Mouse (Mus musculus): ENCODE measurements around the gene Flywch1.

Gene Flywch1

DNA sequence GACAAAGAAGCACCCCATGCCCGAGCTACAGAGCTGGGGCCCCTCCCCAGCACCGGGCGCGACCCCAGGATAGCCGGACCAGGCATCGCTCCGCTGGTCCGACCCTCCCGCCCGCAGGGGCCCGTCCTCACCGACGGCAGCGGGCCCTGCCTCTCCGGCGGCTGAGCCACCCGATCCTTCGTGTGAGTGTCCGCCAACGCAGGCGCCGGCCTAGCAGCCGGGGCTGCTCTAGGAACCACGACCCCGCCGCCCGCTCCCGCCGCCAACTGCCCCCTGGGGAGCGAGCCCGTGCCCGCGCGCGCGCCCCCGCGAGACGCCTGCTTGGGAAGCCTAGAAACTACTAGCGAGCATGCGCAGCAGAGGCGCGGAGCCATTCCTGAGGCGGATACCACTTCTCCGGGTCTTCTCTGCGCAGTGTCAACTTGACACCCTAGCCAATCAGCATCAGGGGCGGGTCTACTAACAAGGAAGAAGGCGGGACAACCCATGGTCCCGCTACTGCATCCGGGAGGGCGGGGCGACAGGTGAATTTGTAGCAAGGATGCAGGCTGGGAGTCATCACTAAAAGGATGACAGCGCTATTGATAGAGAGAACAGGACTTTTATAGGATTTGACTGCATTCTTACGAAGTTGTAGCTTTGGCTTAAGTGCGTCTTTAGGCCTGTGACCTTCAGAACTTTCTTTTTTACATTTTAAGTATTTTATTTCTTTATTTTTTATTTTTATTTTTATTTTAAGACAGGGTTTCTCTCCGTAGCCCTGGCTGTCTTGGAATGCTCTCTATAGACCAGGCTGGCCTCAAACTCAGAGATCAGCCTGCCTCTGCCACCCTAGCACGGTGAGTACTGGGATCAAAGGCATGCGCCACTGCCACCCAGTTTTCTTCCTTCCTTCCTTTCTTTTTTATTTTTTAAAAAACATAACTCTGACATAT lies at the start of gene Flywch1:
Gene Flywch1, minus strand, starts transcription at position 319 of the 935 bp plus-strand sequence.
- DNase-seq (ENCODE audit: low spot score in 2 of 2), result peak; percentile 96 to 98

DNA sequence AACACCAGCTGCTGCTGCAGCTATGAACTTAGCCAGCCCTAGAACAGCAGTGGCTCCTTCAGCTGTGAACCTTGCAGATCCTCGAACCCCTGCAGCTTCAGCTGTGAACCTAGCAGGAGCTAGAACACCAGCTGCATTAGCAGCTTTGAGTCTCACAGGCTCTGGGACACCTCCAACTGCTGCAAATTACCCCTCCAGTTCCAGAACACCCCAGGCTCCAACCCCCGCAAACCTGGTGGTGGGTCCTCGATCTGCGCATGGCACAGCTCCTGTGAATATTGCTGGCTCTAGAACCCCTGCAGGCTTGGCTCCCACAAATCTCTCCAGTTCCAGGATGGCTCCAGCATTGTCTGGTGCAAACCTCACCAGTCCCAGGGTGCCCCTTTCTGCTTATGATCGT lies 49.3 kb upstream of the Flywch1 start:
- no peak for DNase-seq (ENCODE audit: low spot score in 2 of 2)

DNA sequence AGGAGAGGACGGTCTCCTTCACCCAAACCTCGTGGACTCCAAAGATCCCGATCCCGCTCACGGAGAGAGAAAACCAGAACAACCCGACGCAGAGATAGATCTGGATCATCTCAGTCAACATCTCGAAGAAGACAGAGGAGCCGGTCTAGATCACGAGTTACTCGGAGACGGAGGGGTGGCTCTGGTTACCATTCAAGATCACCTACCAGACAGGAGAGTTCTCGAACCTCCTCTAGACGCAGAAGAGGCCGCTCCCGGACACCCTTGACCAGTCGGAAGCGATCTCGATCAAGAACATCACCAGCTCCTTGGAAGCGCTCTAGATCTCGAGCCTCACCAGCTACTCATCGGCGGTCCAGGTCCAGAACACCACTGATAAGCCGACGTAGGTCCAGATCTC lies 47.8 kb upstream of the Flywch1 start:
- DNase-seq (ENCODE audit: low spot score in 2 of 2), result no peak

DNA sequence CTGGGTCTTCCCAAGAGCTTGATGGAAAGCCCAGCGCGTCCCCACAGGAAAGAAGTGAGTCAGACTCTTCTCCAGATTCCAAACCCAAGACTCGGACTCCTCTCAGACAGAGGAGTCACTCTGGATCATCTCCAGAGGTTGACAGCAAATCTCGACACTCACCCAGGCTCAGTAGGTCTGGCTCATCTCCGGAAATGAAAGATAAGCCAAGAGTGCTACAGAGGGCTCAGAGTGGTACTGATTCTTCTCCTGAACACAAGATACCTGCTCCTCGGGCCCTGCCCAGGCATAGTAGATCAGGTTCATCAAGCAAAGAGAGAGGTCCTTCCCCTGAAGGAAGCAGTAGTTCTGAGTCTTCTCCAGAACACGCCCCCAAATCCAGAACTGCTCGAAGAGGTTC lies 47.2 kb upstream of the Flywch1 start:
- DNase-seq (ENCODE audit: low spot score in 2 of 2), result no peak

DNA sequence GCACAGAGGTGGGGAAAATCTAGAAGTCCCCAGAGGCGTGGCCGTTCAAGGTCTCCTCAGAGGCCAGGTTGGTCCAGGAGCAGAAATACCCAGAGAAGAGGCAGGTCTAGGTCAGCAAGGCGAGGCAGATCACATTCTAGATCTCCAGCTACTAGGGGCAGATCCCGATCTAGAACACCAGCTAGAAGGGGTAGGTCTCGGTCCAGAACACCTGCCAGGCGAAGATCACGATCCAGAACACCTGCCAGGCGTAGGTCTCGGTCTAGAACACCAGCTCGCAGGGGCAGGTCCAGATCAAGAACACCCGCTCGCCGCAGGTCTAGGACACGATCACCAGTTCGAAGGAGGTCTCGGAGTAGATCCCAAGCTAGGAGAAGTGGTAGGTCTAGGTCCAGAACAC lies 44.2 kb upstream of the Flywch1 start:
- no peak for DNase-seq (ENCODE audit: low spot score in 2 of 2)

DNA sequence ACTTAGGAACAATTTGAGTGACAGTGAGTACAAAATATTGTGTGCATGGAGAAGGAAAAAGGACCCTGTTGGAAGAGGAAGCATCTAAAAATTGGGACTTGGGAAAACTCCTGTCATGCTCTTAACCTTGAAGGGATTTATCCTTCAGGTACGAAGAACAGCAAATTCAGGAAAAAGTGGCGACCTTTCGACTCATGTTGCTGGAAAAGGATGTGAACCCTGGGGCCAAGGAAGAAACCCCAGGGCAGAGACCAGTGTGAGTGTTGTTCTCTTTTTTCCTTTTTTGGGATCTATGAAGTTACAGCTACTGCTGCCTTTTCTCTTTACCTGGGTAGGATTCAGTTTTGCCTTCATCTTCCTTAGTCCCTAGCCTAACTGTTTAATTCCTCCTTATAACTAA lies 36.5 kb upstream of the Flywch1 start:
- no peak for DNase-seq (ENCODE audit: low spot score in 2 of 2)

DNA sequence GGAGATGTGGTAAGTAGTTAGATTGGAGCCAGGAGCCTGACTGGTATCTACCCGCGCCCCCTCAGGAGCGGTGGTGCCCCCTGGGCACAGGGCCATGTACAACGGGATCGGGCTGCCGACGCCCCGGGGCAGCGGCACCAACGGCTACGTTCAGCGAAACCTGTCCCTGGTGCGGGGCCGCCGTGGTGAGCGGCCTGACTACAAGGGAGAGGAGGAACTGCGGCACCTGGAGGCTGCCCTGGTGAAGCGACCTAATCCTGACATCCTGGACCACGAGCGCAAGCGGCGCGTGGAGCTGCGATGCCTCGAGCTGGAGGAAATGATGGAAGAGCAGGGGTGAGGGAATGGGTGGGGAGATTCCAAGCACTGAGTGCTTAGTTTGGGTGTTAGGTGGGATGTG lies 35.5 kb upstream of the Flywch1 start:
- DNase-seq (ENCODE audit: low spot score in 2 of 2), result no peak

DNA sequence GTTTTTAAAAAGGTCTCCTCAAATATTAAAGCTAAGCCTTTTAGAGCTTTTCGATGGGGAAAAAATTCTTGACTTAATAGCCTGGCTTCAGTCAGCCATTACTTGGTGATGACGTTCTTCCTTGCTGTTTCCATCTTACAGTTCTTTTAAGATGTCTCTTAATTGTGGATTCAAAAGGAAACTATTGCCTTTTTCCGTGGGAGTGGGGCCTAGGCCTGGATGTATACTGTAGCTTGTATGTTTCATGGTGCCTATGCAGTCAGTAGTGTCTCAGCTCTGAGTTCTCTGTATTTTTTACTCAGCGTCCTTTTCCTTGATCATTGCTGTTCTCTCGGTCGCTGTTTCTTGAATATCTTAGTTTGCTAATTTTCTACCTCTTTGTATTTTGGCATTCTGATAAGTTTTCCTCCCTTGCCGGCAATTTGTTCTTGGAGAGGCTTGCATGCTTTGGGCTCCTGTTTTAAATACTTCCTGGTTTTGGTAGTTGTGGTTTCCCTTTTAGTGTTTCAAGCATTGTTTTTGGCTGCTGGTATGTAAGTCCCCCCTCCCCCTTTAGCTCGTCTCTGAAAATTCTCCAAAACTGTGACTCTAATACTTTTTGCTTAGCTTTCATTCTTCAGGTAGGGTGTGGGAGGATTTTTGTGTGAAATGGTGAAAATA lies 33.2 kb upstream of the Flywch1 start:
- DNase-seq (ENCODE audit: low spot score in 2 of 2), result no peak

DNA sequence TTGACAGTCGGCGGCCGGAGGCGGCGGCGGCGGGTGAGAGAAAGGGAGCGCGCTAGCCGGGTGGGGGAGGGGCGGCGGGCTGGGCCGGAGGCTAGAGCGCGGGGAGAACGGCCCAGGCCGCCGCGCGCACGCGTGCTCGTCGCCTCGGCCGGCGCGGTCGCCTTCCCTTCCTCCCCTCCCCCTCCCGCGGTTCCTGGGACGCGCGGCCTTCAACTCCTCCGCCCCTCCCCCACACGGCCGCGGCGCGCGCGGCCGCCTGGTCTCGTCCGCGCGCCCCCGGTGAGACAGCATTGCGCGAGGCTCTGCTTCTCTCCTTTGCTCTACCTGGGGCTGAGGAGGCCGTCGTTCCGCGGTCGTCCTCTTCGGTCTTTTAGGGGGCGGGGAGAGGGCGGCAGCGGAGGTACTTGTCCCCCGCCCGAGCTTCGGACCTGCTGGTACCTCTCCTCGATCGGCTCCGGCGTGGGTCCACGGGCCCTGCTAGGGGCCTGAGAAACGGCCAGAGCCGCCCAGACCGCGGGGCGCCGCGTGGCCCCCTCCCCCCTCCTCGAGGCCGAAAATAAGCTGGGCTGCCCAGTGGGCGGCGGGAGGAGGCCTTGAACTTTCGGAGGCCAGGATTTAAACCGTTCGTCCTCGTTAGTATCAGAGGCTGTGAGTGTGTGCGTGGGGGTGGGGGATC lies 32.1 kb upstream of the Flywch1 start:
- DNase-seq (ENCODE audit: low spot score in 2 of 2), result peak; percentile 69 to 84

DNA sequence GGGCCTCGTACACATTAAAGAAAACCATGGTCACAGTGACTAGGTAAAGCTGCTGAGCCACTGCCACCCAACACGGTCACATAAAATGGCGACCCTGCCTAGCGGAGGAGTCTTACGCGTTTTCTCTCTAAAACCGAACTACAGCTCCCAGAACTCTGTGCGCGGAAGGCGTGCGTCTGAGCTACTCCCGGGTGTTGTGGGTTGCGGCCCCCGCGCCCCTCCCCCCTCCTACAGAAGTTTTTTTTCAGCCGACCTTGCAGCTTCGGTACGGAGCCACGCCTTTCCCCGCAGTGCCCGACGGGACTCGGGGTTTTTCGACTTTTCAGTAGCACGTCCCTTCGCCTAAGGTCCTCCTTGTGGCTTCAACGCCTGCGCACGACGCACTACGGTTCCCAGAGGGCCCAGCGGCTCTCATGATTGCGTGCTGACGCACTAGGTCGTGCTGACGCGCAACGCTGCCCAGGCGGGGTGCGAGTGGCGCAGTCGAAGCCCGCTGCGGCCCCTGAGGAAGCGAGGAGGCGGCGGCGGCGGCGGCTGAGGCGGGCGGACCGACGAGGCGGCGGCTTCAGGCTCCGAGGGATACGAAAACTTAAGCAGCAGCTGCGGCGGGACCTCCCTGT lies 31.5 kb upstream of the Flywch1 start:
- DNase-seq (ENCODE audit: low spot score in 2 of 2), result peak; percentile 94 to 99

DNA sequence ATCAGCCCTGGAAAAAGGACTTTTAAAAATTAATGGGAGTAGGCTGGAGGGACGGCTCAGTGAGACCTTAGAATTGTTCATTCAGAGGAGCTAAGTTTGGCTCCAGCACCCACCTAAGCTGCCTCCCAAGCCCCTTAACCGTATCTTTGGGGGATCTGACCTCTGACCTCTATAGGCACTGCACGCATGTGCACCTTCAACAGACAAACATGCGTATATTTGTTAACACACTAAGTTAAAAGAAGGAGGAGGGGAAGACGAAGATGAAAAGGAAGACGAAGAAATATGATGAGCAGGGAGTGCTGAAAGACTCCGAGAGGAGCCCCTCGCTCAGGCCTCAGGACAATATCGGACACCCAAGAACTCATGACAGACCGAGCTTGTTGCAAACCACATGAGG lies 30.2 kb upstream of the Flywch1 start:
- DNase-seq (ENCODE audit: low spot score in 2 of 2), result no peak

DNA sequence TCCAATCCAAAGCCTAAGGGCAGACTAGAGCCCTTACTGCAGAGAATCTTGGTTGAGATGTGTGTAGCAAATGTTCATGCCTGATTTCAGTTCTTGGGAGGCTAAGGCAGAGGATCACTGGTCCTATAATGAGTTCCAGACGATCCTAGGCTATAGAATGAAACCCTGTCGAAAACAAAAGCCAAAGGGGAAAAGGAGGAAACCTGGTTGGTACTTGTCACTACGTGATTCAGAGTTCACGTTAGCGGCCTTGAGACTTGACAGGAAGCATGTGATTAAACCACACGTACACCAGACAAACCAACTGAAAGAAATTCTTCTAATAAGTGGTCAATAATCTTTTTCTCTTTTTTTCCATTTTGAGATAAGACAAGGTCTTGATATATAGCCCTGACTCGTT lies 25.9 kb upstream of the Flywch1 start:
- no peak for DNase-seq (ENCODE audit: low spot score in 2 of 2)

DNA sequence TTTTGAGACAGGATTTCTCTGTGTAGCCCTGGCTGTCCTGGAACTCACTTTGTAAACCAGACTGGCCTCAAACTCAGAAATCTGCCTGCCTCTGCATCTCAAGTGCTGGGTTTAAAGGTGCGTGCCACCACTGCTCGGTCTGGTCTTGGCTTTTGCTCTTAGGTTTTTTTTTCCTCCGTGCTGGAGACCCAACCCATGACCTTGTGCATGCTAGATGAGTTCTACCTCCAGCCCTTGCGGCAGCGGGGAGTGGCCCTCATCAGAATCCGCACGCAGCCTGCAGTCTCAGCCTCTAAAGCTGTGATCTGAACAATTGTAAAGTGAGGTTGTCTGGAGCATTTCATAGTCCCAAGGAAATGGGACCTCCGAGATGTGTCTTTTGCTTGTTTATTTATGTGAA lies 23.9 kb upstream of the Flywch1 start:
- DNase-seq (ENCODE audit: low spot score in 2 of 2), result no peak

DNA sequence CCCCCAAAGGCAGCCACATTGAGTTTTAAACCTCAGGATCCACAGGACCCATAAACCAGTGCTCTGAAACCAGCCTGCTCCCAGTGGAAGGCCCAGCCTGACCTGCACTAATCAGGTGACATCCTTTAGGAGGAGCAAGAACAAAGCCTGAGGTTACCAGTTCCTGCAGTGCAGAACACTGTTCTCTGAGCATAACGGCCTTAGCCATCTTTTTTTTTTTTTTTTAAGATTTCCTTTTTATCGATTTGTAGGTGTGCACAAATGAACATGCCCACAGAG lies 19.6 kb upstream of the Flywch1 start:
- DNase-seq (ENCODE audit: low spot score in 2 of 2), result no peak

DNA sequence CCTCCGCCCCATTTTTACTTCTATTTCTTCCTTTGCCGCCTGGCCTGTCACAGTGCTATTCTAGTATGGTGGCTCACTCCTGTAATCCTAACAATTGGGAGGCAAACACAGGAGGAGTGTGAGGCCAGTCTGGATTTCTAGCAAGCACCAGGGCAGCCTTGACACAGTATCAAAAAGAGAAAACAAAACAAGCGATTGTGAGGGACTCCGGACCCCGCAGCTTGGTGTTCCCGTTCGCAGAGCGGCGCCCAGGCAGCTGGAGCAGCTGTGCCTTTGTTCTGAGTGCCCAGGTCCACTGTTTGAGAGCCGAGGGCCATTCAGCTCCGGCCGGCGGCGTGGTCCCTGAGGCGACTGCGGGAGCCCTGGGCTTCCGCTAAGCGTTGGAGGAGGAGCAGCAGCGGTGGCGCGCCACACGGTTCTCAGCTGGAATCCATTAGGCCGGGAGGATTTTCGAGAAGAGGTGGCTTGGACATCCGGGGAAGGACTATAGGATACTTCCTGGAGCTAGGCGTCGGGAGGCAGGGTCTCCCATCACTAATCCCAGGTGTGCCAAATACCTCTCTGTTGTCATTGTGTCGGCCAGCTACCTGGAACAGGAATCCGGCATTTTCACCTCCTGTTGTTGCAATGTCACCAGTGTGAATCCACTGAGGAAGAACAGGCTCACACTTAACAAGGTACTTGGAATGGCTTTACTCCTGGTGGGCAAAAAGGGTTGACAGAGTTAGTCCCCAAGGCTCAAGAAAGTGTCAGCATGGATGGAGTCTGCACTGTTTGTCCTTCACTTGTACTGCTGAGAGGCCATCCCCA lies 19.1 kb upstream of the Flywch1 start, which contains the start of gene Srrm2:
Gene Srrm2, plus strand, starts transcription at position 264 of the 810 bp plus-strand sequence.
- peak; percentile 18 to 40 for DNase-seq (ENCODE audit: low spot score in 2 of 2)

DNA sequence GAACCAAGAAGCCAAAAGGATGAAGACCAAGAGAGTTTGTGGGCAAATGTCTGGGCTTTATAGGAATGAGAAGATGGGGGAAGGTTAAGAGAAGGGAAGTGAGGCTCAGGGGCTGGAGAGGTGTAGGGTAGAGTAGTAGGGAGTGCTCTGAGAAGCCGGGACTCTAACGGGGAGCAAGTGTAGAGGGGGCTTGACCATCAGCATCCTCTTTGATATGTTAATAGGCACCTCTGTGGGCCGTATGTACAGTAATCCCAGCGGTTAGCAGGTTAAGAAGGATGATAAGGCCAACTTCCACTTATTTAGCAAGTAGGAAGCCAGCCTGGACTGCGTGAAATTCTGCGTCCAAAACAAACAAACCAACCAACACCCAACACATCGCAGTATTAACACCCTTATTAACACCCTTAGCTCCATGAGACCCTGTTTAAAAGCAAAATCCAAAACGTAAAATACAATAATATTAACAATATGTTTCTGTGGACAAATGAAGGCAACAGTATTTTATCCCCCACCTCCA lies 18.4 kb upstream of the Flywch1 start:
- no peak for DNase-seq (ENCODE audit: low spot score in 2 of 2)

DNA sequence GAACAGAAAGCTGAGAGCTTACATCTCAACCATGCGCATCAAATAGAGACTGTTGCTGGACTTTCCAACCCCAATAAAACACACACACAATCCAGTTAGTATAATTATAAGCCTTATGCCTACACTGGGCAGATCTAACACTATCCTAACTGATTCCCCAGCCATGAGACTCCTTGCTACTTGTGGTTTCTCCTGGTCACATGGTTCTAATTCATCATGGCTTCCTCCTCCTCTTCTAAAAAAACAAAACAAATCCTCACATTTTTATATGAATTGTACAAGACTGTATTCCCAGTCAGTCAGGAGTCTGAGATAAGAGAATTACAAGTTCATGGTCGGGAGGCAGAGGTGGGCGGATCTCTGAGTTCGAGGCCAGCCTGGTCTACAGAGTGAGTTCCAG lies 17.6 kb upstream of the Flywch1 start:
- no peak for DNase-seq (ENCODE audit: low spot score in 2 of 2)

DNA sequence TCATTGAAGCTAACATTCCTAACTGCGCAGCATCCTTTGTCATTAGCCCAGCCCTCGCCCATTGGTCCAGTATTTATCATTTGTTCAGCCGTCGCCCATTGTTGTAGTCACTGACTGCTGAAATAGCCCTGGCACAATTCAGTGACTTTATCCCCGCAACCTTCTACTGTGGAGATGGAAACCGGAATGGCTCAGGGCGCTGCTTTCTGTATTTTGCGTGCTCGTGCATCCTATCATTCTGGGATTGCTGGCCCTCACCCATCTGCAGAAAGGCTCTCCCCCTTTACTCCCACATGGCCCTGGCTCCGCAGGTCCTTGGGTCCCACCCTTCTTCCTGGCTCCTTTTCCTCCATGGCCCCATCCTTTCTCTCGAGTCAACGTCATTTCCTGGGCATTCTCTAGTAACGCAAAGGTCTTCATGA lies 15.1 kb upstream of the Flywch1 start:
- no peak for DNase-seq (ENCODE audit: low spot score in 2 of 2)

DNA sequence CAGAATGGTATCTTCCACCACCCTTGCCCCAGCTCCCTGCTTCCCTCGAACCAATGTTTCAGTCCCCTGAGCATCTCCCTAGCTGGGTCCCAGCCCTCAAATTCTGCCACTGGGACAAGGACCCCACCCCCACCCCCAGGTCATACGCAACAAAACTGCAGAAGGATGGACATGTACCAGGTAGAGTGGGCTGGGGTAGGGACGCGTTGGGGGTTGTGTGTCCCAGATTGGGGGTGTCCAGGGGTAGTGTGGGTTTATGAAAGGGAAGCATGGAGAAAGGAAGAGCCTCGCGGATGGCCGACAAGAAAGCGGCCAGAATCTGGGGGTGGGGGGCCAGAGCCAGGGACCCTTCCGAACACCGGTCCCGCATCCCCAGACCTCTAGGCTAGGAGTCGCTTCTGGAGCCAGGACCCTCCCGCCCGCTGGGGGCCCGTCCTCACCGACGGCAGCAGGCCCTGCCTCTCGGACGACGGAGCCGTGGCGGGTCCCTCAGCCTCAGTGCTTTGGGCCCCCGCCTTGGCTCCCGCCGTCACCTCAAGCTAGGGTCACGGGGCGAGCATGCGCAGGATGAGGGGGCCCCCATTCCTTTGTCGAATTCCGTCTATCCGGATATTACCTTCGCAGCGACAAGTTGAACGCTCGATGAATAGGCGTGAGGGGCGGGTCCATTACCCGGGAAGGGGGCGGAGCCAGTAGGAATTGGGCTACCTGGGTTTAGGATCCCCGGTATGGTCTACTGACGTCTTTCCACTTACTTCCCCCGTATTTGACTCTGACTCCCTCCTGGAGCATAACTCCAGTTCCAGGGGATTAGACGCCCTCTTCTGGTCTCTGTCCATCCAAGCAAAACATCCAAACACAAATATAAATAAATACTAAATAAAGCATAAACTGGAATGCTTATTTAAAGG lies 14.4 kb upstream of the Flywch1 start, which contains the start of gene Flywch2:
Gene Flywch2, minus strand, starts transcription at position 521 of the 911 bp plus-strand sequence.
- DNase-seq (ENCODE audit: low spot score in 2 of 2), result peak; percentile 57 to 64

DNA sequence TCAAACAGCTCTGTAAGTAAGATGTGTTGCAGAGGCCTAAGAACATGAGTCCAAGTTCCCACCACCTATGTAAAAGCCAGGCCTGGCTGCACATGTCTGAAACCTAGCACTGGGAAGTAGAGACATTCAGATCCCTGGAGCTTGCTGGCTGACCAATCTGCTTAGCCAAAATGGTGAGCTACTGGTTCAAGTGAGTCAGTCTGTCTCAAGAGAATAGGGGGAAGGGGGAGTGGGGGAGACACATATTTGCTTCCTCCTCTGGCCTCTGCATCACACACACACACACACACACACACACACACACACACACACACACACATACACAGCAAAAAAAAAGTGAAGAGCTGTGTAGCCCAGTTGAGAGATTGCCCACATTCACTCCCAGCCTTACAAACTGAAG lies 11.9 kb upstream of the Flywch1 start:
- no peak for DNase-seq (ENCODE audit: low spot score in 2 of 2)

Data from thymus, postnatal 10 days (tissue).